Mouse (Mus musculus): ENCODE measurements at regions not wholly inside any gene's neighbourhood (a gene's known extent, or its start where the extent isn't known, plus 50 kb on each side); places are given as distances from the start of the nearest gene placed in this dataset.

DNA sequence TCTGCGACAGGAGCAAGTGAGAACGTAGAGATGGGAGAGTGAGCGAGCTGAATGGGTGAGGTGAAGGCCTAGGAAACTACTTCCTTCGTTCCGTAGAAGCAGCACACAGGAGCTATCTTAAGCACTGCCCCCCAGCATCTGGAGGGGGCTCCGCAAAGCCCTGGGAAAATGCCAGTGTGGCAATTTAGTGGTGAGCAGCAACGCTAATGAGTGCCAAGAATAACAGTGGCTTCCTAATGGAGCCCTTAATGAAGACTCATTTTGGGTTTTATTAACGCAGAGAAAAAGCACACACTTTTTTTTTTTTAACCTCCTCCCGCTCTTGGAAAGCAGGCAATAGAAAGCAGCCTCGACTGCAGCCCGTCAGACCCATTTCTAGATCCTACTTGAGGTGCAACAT lies 103.8 kb upstream of the Thy1 start:
- no peaks in the 10 kb centered on the region for H3K9me3 ChIP-seq (ENCODE audit: control insufficient read depth, insufficient read depth, low read depth, low read length)
- H3K4me1 ChIP-seq (ENCODE audit: control insufficient read depth in 2 of 2, insufficient read depth in 2 of 2, low read length in 2 of 2, poor library complexity in 1 of 2), result no peaks in the 10 kb centered on the region
- DNase-seq (ENCODE audit: low read depth, low spot score), result no peak
- H3K36me3 ChIP-seq (ENCODE audit: control insufficient read depth, insufficient read depth, low read length, poor library complexity, severe bottlenecking), result no peaks in the 10 kb centered on the region
- in situ Hi-C loops (cut with MboI; ENCODE audit: low sequenced_read_pairs in 2 of 2, unreplicated experiment in 2 of 2), result no loop called here
- H3K4me3 ChIP-seq (ENCODE audit: insufficient read depth in 1 of 2, low read depth in 1 of 2, low read length in 2 of 2, poor library complexity in 1 of 2, severe bottlenecking in 1 of 2), result no peak overlapping the region
- H3K9ac ChIP-seq (ENCODE audit: insufficient read depth, low read depth, low read length, poor library complexity, severe bottlenecking), result no peak overlapping the region
- no peak overlapping the region for H3K27ac ChIP-seq (ENCODE audit: insufficient read depth, low read depth, low read length, poor library complexity, severe bottlenecking)
- TF ChIP-seq CHD2 (IDR thresholded peaks at IDR 0.05; ENCODE audit: low read depth, low read length) (no peak), MAFK (IDR thresholded peaks at IDR 0.05; ENCODE audit: insufficient read depth, low read depth, low read length) (no peak), ZNF384 (IDR thresholded peaks at IDR 0.05; ENCODE audit: low read depth, low read length) (no peak), ZC3H11A (IDR thresholded peaks at IDR 0.05; ENCODE audit: borderline replicate concordance, low read depth, low read length) (no peak), HCFC1 (IDR thresholded peaks at IDR 0.05; ENCODE audit: borderline replicate concordance, insufficient read depth, low read length) (no peak)

- Histone ChIP-seq H3K36me3 (ENCODE audit: control insufficient read depth, insufficient read depth, low read length, poor library complexity, severe bottlenecking) (no peaks in the 10 kb centered on the region), H3K4me3 (ENCODE audit: insufficient read depth in 1 of 2, low read depth in 1 of 2, low read length in 2 of 2, poor library complexity in 1 of 2, severe bottlenecking in 1 of 2) (no peak overlapping the region), H3K27ac (ENCODE audit: insufficient read depth, low read depth, low read length, poor library complexity, severe bottlenecking) (no peak overlapping the region), H3K9me3 (ENCODE audit: control insufficient read depth, insufficient read depth, low read depth, low read length) (no peaks in the 10 kb centered on the region), H3K4me1 (ENCODE audit: control insufficient read depth in 2 of 2, insufficient read depth in 2 of 2, low read length in 2 of 2, poor library complexity in 1 of 2) (no peaks in the 10 kb centered on the region), H3K9ac (ENCODE audit: insufficient read depth, low read depth, low read length, poor library complexity, severe bottlenecking) (no peak overlapping the region)
- DNase-seq (ENCODE audit: low read depth, low spot score), result no peak
- in situ Hi-C loops (cut with MboI; ENCODE audit: low sequenced_read_pairs in 2 of 2, unreplicated experiment in 2 of 2), result no loop called here
- TF ChIP-seq CHD2 (IDR thresholded peaks at IDR 0.05; ENCODE audit: low read depth, low read length) (no peak), ZC3H11A (IDR thresholded peaks at IDR 0.05; ENCODE audit: borderline replicate concordance, low read depth, low read length) (no peak), ZNF384 (IDR thresholded peaks at IDR 0.05; ENCODE audit: low read depth, low read length) (no peak), HCFC1 (IDR thresholded peaks at IDR 0.05; ENCODE audit: borderline replicate concordance, insufficient read depth, low read length) (no peak), MAFK (IDR thresholded peaks at IDR 0.05; ENCODE audit: insufficient read depth, low read depth, low read length) (no peak)
Observed at GRCm38 (mm10) chr9:43942147-43942546, 101.0 kb upstream of the Thy1 start.

DNA sequence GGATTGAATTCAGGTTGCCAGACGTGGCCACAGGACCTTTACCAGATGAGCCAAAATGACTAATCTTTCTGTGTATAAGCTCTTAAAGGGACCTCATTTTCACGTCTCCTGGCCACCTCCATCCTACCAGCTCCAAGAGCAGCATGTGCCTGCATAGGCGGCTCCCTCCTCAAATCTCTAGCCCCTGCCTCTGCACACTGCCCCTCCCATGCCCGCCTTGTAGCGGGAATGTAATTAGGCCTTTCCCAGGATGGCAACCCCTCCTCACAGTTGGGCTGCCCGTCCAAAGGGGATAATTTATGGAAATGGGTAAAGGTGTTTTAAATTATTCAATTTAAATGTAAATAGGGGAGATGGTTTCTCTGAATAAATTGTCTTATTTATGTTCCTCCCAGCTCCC lies 99.7 kb upstream of the Thy1 start:
- H3K9ac ChIP-seq (ENCODE audit: insufficient read depth, low read depth, low read length, poor library complexity, severe bottlenecking), result no peak overlapping the region
- no peaks in the 10 kb centered on the region for H3K4me1 ChIP-seq (ENCODE audit: control insufficient read depth in 2 of 2, insufficient read depth in 2 of 2, low read length in 2 of 2, poor library complexity in 1 of 2)
- no peak overlapping the region for H3K27ac ChIP-seq (ENCODE audit: insufficient read depth, low read depth, low read length, poor library complexity, severe bottlenecking)
- H3K9me3 ChIP-seq (ENCODE audit: control insufficient read depth, insufficient read depth, low read depth, low read length), result no peaks in the 10 kb centered on the region
- DNase-seq (ENCODE audit: low read depth, low spot score), result no peak
- in situ Hi-C loops (cut with MboI; ENCODE audit: low sequenced_read_pairs in 2 of 2, unreplicated experiment in 2 of 2), result no loop called here
- no peaks in the 10 kb centered on the region for H3K36me3 ChIP-seq (ENCODE audit: control insufficient read depth, insufficient read depth, low read length, poor library complexity, severe bottlenecking)
- TF ChIP-seq CHD2 (IDR thresholded peaks at IDR 0.05; ENCODE audit: low read depth, low read length), result no peak
- TF ChIP-seq ZNF384 (IDR thresholded peaks at IDR 0.05; ENCODE audit: low read depth, low read length), result no peak
- TF ChIP-seq ZC3H11A (IDR thresholded peaks at IDR 0.05; ENCODE audit: borderline replicate concordance, low read depth, low read length), result no peak
- no peak for TF ChIP-seq HCFC1 (IDR thresholded peaks at IDR 0.05; ENCODE audit: borderline replicate concordance, insufficient read depth, low read length)
- TF ChIP-seq MAFK (IDR thresholded peaks at IDR 0.05; ENCODE audit: insufficient read depth, low read depth, low read length), result no peak
- no peak overlapping the region for H3K4me3 ChIP-seq (ENCODE audit: insufficient read depth in 1 of 2, low read depth in 1 of 2, low read length in 2 of 2, poor library complexity in 1 of 2, severe bottlenecking in 1 of 2)

GRCm38 (mm10) chr9:43944816-43945741 lies 98.1 kb upstream of the Thy1 start:
- no peaks in the 10 kb centered on the region for H3K9me3 ChIP-seq (ENCODE audit: control insufficient read depth, insufficient read depth, low read depth, low read length)
- no peak overlapping the region for H3K27ac ChIP-seq (ENCODE audit: insufficient read depth, low read depth, low read length, poor library complexity, severe bottlenecking)
- no peak overlapping the region for H3K9ac ChIP-seq (ENCODE audit: insufficient read depth, low read depth, low read length, poor library complexity, severe bottlenecking)
- in situ Hi-C loops (cut with MboI; ENCODE audit: low sequenced_read_pairs in 2 of 2, unreplicated experiment in 2 of 2), result no loop called here
- no peaks in the 10 kb centered on the region for H3K4me1 ChIP-seq (ENCODE audit: control insufficient read depth in 2 of 2, insufficient read depth in 2 of 2, low read length in 2 of 2, poor library complexity in 1 of 2)
- no peak for DNase-seq (ENCODE audit: low read depth, low spot score)
- TF ChIP-seq CHD2 (IDR thresholded peaks at IDR 0.05; ENCODE audit: low read depth, low read length) (no peak), HCFC1 (IDR thresholded peaks at IDR 0.05; ENCODE audit: borderline replicate concordance, insufficient read depth, low read length) (no peak), ZC3H11A (IDR thresholded peaks at IDR 0.05; ENCODE audit: borderline replicate concordance, low read depth, low read length) (no peak), MAFK (IDR thresholded peaks at IDR 0.05; ENCODE audit: insufficient read depth, low read depth, low read length) (no peak), ZNF384 (IDR thresholded peaks at IDR 0.05; ENCODE audit: low read depth, low read length) (no peak)
- H3K36me3 ChIP-seq (ENCODE audit: control insufficient read depth, insufficient read depth, low read length, poor library complexity, severe bottlenecking), result no peaks in the 10 kb centered on the region
- no peak overlapping the region for H3K4me3 ChIP-seq (ENCODE audit: insufficient read depth in 1 of 2, low read depth in 1 of 2, low read length in 2 of 2, poor library complexity in 1 of 2, severe bottlenecking in 1 of 2)
